Mouse (Mus musculus) mature B cell (primary cell): ENCODE results near the gene Gm4846.
"Not testable (repeated sequence)": the region's sequence is repeated elsewhere in the genome, so short reads cannot be mapped to it uniquely, and the experiment has no call there.

Experiments
- in situ Hi-C: fragments of 300-500 bp; cut with MboI; formaldehyde crosslinking; loops from 2 replicates; pipeline ENCODE4 v1.14.3; 2019

Gene Gm4846

GRCm38 (mm10) chr1:166497488-166497887, at the start of gene Gm4846:
TSS of gene Gm4846 (minus strand) at chr1:166497588.
- in situ Hi-C loops: not testable (repeated sequence)

- in situ Hi-C loops: not testable (repeated sequence)
These were observed 34.1 kb upstream of the Gm4846 start for GRCm38 (mm10) chr1:166531521-166531920.

- in situ Hi-C loops: not testable (repeated sequence)
These were observed 27.3 kb upstream of the Gm4846 start for GRCm38 (mm10) chr1:166524709-166525108.

- in situ Hi-C loops: not testable (repeated sequence)
These were observed 22.2 kb upstream of the Gm4846 start for GRCm38 (mm10) chr1:166519626-166520025.

- in situ Hi-C loops: no loop called here
These were observed 19.2 kb upstream of the Gm4846 start for GRCm38 (mm10) chr1:166516556-166516955.

GRCm38 (mm10) chr1:166504206-166504605, 6.8 kb upstream of the Gm4846 start:
- in situ Hi-C loops: not testable (repeated sequence)

GRCm38 (mm10) chr1:166479503-166479902, 17.9 kb downstream of the Gm4846 start:
- in situ Hi-C loops: no loop called here

- in situ Hi-C loops: no loop called here
These were observed 30.2 kb downstream of the Gm4846 start for GRCm38 (mm10) chr1:166467172-166467571.

- in situ Hi-C loops: no loop called here
These were observed 34.8 kb downstream of the Gm4846 start for GRCm38 (mm10) chr1:166462544-166462943.

- in situ Hi-C loops: no loop called here
These were observed 55.4 kb downstream of the Gm4846 start for GRCm38 (mm10) chr1:166441992-166442391.

- in situ Hi-C loops: no loop called here
These were observed 58.0 kb downstream of the Gm4846 start for GRCm38 (mm10) chr1:166439426-166439825.
